Mouse (Mus musculus): ENCODE results near the gene Apln.

DNA sequence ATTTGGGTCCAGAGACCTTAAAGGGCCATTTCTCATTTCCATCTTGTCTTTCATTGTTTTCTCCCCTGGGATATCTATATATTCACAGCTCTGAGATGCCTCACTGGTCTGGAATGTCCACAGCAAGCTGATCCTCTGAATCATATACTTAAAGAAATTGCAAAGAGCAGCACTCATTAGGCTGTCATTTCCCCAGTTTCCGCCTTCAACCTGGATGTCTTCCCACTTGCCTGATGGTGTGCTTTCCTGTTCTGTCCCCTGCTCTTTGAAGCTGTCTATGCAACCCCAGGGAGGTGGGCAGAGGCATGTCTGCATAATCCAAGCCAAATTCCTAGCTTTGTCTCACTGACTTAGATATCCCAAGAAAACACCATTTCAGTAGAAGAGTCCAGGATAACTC lies 9.6 kb upstream of the Apln start:
- TF ChIP-seq CTCF (IDR thresholded peaks at IDR 0.05 in 2 of 3, conservative IDR thresholded peaks at IDR 0.05 in 1 of 3; ENCODE audit: control insufficient read depth in 1 of 3, insufficient read depth in 1 of 3, low read depth in 2 of 3, low read length in 3 of 3, poor library complexity in 1 of 3, severe bottlenecking in 1 of 3), result no peak
- TF ChIP-seq EP300 (IDR thresholded peaks at IDR 0.05; ENCODE audit: low read depth in 1 of 2, low read length in 2 of 2), result no peak
- no peak for TF ChIP-seq GATA1 (IDR thresholded peaks at IDR 0.05; ENCODE audit: low read depth, low read length)
- no peak for TF ChIP-seq TCF12 (IDR thresholded peaks at IDR 0.05; ENCODE audit: low read depth, low read length)
- TF ChIP-seq ZMIZ1 (IDR thresholded peaks at IDR 0.05; ENCODE audit: low read depth, low read length), result no peak
- TF ChIP-seq TBP (IDR thresholded peaks at IDR 0.05; ENCODE audit: low read depth, low read length), result no peak
- no peak for TF ChIP-seq KAT2A (conservative IDR thresholded peaks at IDR 0.05; ENCODE audit: low read depth, low read length)
